Mouse (Mus musculus) central nervous system, embryonic 18 days (tissue): ENCODE results near the gene Gm32802. TPM values are rescaled to one million over a fixed set of nuclear protein-coding genes. Genes with fewer than 3 reads are reported as not detected.

Experiments
- polyA plus RNA-seq: library from polyadenylated mRNA; depleted of rRNA; stranded (reverse); fragments of >200 nt; gene quantifications from 2 replicates; pipeline ENCODE4 v1.2.3, GENCODE M21; 2012; rRNA removed

Gene Gm32802
- polyA plus RNA-seq, result 0.06 and 0.09 TPM in 2 replicates

DNA sequence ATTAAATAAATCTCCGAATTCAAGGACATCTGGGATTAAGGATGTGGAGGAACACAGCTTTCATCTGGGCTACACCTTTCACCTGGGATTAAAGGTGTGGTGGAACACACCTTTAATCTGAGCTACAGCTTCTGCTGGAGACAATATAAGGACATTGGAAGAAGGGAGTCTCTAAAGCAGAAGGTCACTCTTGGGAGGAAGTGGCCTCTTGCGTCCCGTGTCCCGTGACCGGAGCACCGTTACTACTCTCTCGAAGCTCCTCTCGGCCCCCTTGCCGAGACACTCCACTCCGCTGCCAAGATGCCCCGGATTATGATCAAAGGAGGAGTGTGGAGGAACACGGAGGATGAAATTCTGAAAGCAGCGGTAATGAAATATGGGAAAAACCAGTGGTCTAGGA lies at the start of gene Gm32802:
TSS of gene Gm32802 (plus strand) at position 301 of the 400 bp plus-strand sequence.

DNA sequence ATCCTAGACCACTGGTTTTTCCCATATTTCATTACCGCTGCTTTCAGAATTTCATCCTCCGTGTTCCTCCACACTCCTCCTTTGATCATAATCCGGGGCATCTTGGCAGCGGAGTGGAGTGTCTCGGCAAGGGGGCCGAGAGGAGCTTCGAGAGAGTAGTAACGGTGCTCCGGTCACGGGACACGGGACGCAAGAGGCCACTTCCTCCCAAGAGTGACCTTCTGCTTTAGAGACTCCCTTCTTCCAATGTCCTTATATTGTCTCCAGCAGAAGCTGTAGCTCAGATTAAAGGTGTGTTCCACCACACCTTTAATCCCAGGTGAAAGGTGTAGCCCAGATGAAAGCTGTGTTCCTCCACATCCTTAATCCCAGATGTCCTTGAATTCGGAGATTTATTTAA lies 17.8 kb upstream of the Gm32802 start, which contains the start of gene Gm32717:
TSS of gene Gm32717 (minus strand) at position 101 of the 400 bp plus-strand sequence.

DNA sequence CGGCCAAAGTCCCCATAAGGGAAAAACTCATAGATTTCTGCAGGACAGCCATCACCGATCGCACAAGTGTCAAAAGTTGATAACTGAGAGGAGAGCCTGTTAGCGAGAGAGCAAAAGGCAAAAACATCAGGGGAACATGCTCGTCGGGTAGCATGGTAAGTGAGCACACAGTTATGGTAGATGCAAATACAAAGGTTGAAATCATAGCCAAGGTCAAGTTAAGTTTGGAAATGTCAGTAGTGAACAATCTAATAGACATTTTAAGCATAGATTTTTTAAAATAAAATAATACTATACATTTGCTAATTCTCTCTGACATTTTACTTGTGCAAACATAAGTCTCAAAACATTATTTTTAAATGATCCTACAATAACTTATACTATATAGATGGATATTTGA lies 36.5 kb downstream of the Gm32802 start, which contains the start of gene Iltifb:
TSS of gene Iltifb (minus strand) at position 101 of the 400 bp plus-strand sequence.

Other genes starting within 250 kb of the Gm32802 start
- 40.4 and 44.6 TPM in 2 replicates for gene Mdm1, start 116.9 kb upstream of the Gm32802 start, polyA plus RNA-seq
- 0.06 and 0.27 TPM in 2 replicates for gene Il22, start 53.7 kb upstream of the Gm32802 start, polyA plus RNA-seq
- 0.06 and 0.09 TPM in 2 replicates for gene Gm32717, start 17.9 kb upstream of the Gm32802 start, polyA plus RNA-seq
- gene Iltifb, start 36.4 kb downstream of the Gm32802 start, polyA plus RNA-seq, result 0.71 TPM in 1 of 2 replicates, not detected in the other
- gene Gm9040, start 68.3 kb downstream of the Gm32802 start, polyA plus RNA-seq, result not detected in 2 replicates
- gene Gm9044, start 73.7 kb downstream of the Gm32802 start, polyA plus RNA-seq, result not detected in 2 replicates
- gene Gm9045, start 79.1 kb downstream of the Gm32802 start, polyA plus RNA-seq, result not detected in 2 replicates
- gene Gm9046, start 84.6 kb downstream of the Gm32802 start, polyA plus RNA-seq, result not detected in 2 replicates
- gene Gm9048, start 90.0 kb downstream of the Gm32802 start, polyA plus RNA-seq, result 0.03 TPM in 1 of 2 replicates, not detected in the other
- gene Gm9049, start 95.4 kb downstream of the Gm32802 start, polyA plus RNA-seq, result not detected in 2 replicates
- gene Ifng, start 182.4 kb downstream of the Gm32802 start, polyA plus RNA-seq, result 0.06 TPM in 1 of 2 replicates, not detected in the other